Mouse (Mus musculus) midbrain, embryonic 13.5 days (tissue): ENCODE measurements around the gene Rexo1. TPM values are rescaled to one million over a fixed set of nuclear protein-coding genes. Genes with fewer than 3 reads are reported as not detected.

Experiments
- ATAC-seq: fragments of 200-750 bp; cut with Nextera tagmentation; 2 replicates; pipeline ENCODE4 v1.8.0; 2017; ENCODE audit warnings: mild to moderate bottlenecking, moderate TSS enrichment, moderate library complexity
- H3K27ac ChIP-seq: fragments of 300-500 bp; sonication (generic); 2 replicates; pipeline ENCODE4 v1.5.1; 2015; ENCODE audit warnings: inconsistent platforms, mild to moderate bottlenecking, moderate library complexity
- H3K27me3 ChIP-seq: fragments of 300-500 bp; sonication (generic); 2 replicates; pipeline ENCODE4 v1.6.1; 2015; ENCODE audit warnings: mild to moderate bottlenecking, inconsistent platforms
- H3K36me3 ChIP-seq: fragments of 300-500 bp; sonication (generic); 2 replicates; pipeline ENCODE4 v1.6.1; 2015; ENCODE audit warnings: mild to moderate bottlenecking, inconsistent platforms
- H3K4me1 ChIP-seq: fragments of 300-500 bp; sonication (generic); replicated peaks from 2 replicates; pipeline ENCODE4 v1.6.1; 2015; ENCODE audit warnings: inconsistent platforms
- H3K4me2 ChIP-seq: fragments of 300-500 bp; sonication (generic); replicated peaks from 2 replicates; pipeline ENCODE4 v1.6.1; 2015; ENCODE audit warnings: moderate library complexity, mild to moderate bottlenecking, inconsistent platforms
- H3K4me3 ChIP-seq: fragments of 300-500 bp; sonication (generic); replicated peaks from 2 replicates; pipeline ENCODE4 v1.5.1; 2015; ENCODE audit warnings: mild to moderate bottlenecking, inconsistent platforms
- H3K9ac ChIP-seq: fragments of 300-500 bp; sonication (generic); replicated peaks from 2 replicates; pipeline ENCODE4 v1.6.1; 2015; ENCODE audit warnings: mild to moderate bottlenecking, inconsistent platforms
- H3K9me3 ChIP-seq: fragments of 300-500 bp; sonication (generic); 2 replicates; pipeline ENCODE4 v1.6.1; 2016; ENCODE audit warnings: mild to moderate bottlenecking, inconsistent platforms
- WGBS: fragments of 180-500 bp; shearing (Covaris S2); methylation state at CpG from one replicate; pipeline ENCODE4 v1.1.7; 2015; 5-methylcytosine and 5-hydroxymethylcytosine counted together
- polyA plus RNA-seq: library from polyadenylated mRNA; unstranded; fragments of >200 nt; fragmentation: Nextera tagmentation; extraction: Ambion mirVana; gene quantifications from 2 replicates; pipeline ENCODE4 v1.2.1, GENCODE M21; 2015

The Rexo1 gene
- polyA plus RNA-seq, 1 experiment from 2014 or later, result 32.6 TPM

DNA sequence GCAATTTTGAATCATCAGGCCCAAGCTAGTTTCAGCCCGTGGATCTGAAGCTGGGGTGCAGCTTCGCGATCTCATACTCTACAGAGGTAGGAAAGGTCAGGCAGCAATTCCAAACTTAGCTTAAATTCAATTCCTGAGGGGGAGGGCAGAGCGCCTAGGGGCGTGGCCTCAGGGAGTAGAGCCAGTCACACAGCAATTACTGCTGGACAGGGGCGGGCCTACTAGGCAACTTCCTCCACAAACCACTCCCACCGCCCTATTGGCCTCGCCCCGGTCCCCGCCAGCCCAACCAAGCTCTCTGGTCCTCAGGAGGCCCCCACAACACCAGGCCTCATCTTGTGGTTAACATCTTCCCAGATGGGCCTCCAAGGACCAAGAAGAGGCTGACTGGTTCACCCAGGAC, 8.3 kb upstream of the Rexo1 start:
- no peaks in the 10 kb centered on the region for H3K9me3 ChIP-seq
- H3K27ac ChIP-seq, result no peak overlapping the region
- peaks cover 10% of the 10 kb centered on the region; the same call in 1 of the 2 replicates for H3K36me3 ChIP-seq
- no peak overlapping the region for H3K4me3 ChIP-seq
- ATAC-seq, result no peak
- no peaks in the 10 kb centered on the region for H3K27me3 ChIP-seq
- H3K9ac ChIP-seq, result no peak overlapping the region
- H3K4me1 ChIP-seq, result peaks cover 64% of the 10 kb centered on the region
- no peak overlapping the region for H3K4me2 ChIP-seq
- WGBS, result 39% methylated on average over 10 of the region's 10 CpGs

DNA sequence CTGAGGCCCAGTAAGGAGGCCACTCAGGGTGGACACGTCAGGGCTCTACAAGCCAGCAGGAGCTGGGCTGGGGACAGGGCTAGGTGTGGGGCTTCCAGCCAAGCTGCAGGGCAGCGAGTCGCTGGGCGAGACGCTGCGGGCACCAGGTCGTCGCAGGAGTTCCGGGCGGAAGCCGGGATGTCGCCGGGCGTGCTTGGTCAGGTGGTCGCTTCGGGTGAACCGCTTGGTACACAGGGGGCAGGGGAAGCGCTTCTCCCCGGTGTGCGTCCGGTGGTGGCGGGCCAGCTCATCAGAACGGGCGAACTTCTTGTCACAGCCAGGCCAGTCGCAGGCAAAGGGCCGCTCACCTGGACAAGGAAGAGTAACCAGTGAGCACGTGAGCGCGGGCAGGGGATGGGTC, 7.5 kb upstream of the Rexo1 start:
- H3K4me2 ChIP-seq, result no peak overlapping the region
- H3K9ac ChIP-seq, result no peak overlapping the region
- peaks cover 10% of the 10 kb centered on the region; the same call in 1 of the 2 replicates for H3K36me3 ChIP-seq
- no peaks in the 10 kb centered on the region for H3K9me3 ChIP-seq
- no peaks in the 10 kb centered on the region for H3K27me3 ChIP-seq
- H3K4me3 ChIP-seq, result no peak overlapping the region
- 96% methylated on average over 29 of the region's 29 CpGs for WGBS
- ATAC-seq, result no peak
- no peak overlapping the region for H3K27ac ChIP-seq
- peaks cover 56% of the 10 kb centered on the region for H3K4me1 ChIP-seq

- peak overlapping the region; percentile 85 for H3K27ac ChIP-seq
- H3K9ac ChIP-seq, result peak overlapping the region; percentile 50; the same call in 1 of the 2 replicates
- no peaks in the 10 kb centered on the region for H3K9me3 ChIP-seq
- 7% methylated on average over 17 of the region's 17 CpGs for WGBS
- H3K27me3 ChIP-seq, result no peaks in the 10 kb centered on the region
- H3K4me1 ChIP-seq, result peaks cover 52% of the 10 kb centered on the region
- peak overlapping the region; percentile 14 for H3K4me3 ChIP-seq
- peak overlapping the region; percentile 47 for H3K4me2 ChIP-seq
- peaks cover 10% of the 10 kb centered on the region; the same call in 1 of the 2 replicates for H3K36me3 ChIP-seq
- ATAC-seq, result peak; percentile 70
Observed at GRCm38 (mm10) chr10:80566375-80567092, 5.2 kb upstream of the Rexo1 start.

DNA sequence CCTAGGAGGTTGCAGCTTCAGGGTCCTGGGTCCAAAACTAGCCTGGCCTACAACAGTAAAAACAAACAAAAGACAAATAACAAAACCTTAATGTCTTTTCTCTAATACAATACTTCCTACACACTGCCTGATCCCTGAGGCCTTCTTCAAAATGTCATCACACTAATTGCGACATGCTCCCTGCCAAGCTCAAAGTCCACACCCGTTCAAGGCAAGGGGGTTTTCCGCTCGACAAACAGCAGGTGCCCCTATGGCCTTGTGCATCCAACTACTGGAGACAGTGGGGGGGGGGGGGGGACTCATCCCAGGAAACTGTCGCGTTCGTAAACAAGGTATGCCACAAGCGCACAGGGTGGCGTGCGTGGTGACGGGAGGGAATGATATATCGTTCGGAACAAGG, 739 bp downstream of the Rexo1 start:
- Histone ChIP-seq H3K4me2 (peak overlapping the region; percentile 94), H3K9me3 (no peaks in the 10 kb centered on the region), H3K9ac (peak overlapping the region; percentile 93), H3K36me3 (no peaks in the 10 kb centered on the region), H3K4me3 (peak overlapping the region; percentile 65), H3K4me1 (peaks cover 46% of the 10 kb centered on the region), H3K27ac (peak overlapping the region; percentile 91; the same call in 1 of the 2 replicates), H3K27me3 (no peaks in the 10 kb centered on the region)
- WGBS, result 1% methylated on average over 13 of the region's 13 CpGs
- ATAC-seq, result peak; percentile 3

- H3K27ac ChIP-seq, result no peak overlapping the region
- H3K4me1 ChIP-seq, result peaks cover 46% of the 10 kb centered on the region
- 0 out of 2 replicates have a peak overlapping the region, but pooled peaks have one; percentile 12 for H3K4me2 ChIP-seq
- no peak for ATAC-seq
- WGBS, result 95% methylated on average over 7 of the region's 7 CpGs
- no peak overlapping the region for H3K9ac ChIP-seq
- H3K9me3 ChIP-seq, result no peaks in the 10 kb centered on the region
- no peaks in the 10 kb centered on the region for H3K27me3 ChIP-seq
- H3K4me3 ChIP-seq, result no peak overlapping the region
- no peaks in the 10 kb centered on the region for H3K36me3 ChIP-seq
Observed at GRCm38 (mm10) chr10:80559431-80559830, 1.9 kb downstream of the Rexo1 start.

GRCm38 (mm10) chr10:80557346-80557965, 3.9 kb downstream of the Rexo1 start:
- no peak for ATAC-seq
- H3K9ac ChIP-seq, result peak overlapping the region; percentile 33; the same call in 1 of the 2 replicates
- no peak overlapping the region for H3K4me2 ChIP-seq

GRCm38 (mm10) chr10:80553997-80554396, 7.4 kb downstream of the Rexo1 start:
- H3K36me3 ChIP-seq, result peaks cover 19% of the 10 kb centered on the region
- no peak for ATAC-seq

More at GRCm38 (mm10) chr10:80557346-80557965, 3.9 kb downstream of the Rexo1 start:
- Histone ChIP-seq H3K27me3 (no peaks in the 10 kb centered on the region), H3K4me1 (peaks cover 40% of the 10 kb centered on the region), H3K9me3 (no peaks in the 10 kb centered on the region), H3K36me3 (no peaks in the 10 kb centered on the region), H3K27ac (no peak overlapping the region), H3K4me3 (no peak overlapping the region)
- 35% methylated on average over 5 of the region's 5 CpGs for WGBS

GRCm38 (mm10) chr10:80553575-80553974, 7.8 kb downstream of the Rexo1 start:
- no peak for ATAC-seq
- Histone ChIP-seq H3K9me3 (no peaks in the 10 kb centered on the region), H3K4me1 (peaks cover 20% of the 10 kb centered on the region), H3K4me3 (no peak overlapping the region), H3K27me3 (no peaks in the 10 kb centered on the region), H3K4me2 (no peak overlapping the region), H3K9ac (no peak overlapping the region), H3K27ac (no peak overlapping the region), H3K36me3 (peaks cover 23% of the 10 kb centered on the region)
- WGBS, result 89% methylated on average over 8 of the region's 8 CpGs

More at GRCm38 (mm10) chr10:80553997-80554396, 7.4 kb downstream of the Rexo1 start:
- H3K9ac ChIP-seq, result no peak overlapping the region
- H3K27me3 ChIP-seq, result no peaks in the 10 kb centered on the region
- H3K9me3 ChIP-seq, result no peaks in the 10 kb centered on the region
- no peak overlapping the region for H3K4me3 ChIP-seq
- H3K27ac ChIP-seq, result no peak overlapping the region
- peaks cover 19% of the 10 kb centered on the region for H3K4me1 ChIP-seq
- 85% methylated on average over 6 of the region's 6 CpGs for WGBS
- H3K4me2 ChIP-seq, result no peak overlapping the region

DNA sequence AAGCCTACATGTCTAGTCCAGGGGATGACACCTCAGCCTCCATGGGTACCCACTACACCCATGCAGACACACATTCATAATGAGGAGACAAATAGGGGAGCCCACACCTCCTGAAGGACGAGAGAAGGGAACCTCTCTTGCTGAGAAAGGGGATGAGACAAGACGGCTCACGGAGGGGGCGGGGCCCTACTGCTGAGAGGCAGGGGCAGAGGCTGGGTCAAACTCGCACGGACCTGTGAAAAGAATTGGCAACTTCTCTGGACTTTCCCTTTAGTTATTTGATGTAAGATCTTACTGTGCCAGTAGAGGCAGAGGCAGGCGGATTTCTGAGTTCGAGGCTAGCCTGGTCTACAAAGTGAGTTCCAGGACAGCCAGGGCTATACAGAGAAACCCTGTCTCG, 9.0 kb downstream of the Rexo1 start:
- WGBS, result 71% methylated on average over 9 of the region's 9 CpGs
- no peak for ATAC-seq
- no peak overlapping the region for H3K9ac ChIP-seq
- peaks cover 35% of the 10 kb centered on the region for H3K36me3 ChIP-seq
- H3K9me3 ChIP-seq, result no peaks in the 10 kb centered on the region
- peaks cover 10% of the 10 kb centered on the region for H3K4me1 ChIP-seq
- no peak overlapping the region for H3K27ac ChIP-seq
- no peak overlapping the region for H3K4me3 ChIP-seq
- H3K4me2 ChIP-seq, result no peak overlapping the region
- no peaks in the 10 kb centered on the region for H3K27me3 ChIP-seq

GRCm38 (mm10) chr10:80549279-80549678, 12.1 kb downstream of the Rexo1 start:
- H3K9me3 ChIP-seq, result no peaks in the 10 kb centered on the region
- H3K27me3 ChIP-seq, result no peaks in the 10 kb centered on the region
- no peak overlapping the region for H3K27ac ChIP-seq
- H3K4me1 ChIP-seq, result peaks cover 5% of the 10 kb centered on the region; the same call in 1 of the 2 replicates
- no peak overlapping the region for H3K9ac ChIP-seq
- no peak overlapping the region for H3K4me3 ChIP-seq
- no peak overlapping the region for H3K4me2 ChIP-seq
- ATAC-seq, result no peak
- peaks cover 66% of the 10 kb centered on the region for H3K36me3 ChIP-seq
- WGBS, result 89% methylated on average over 21 of the region's 21 CpGs

- Histone ChIP-seq H3K36me3 (peaks cover 74% of the 10 kb centered on the region), H3K4me3 (no peak overlapping the region), H3K4me2 (no peak overlapping the region), H3K9ac (no peak overlapping the region), H3K27me3 (no peaks in the 10 kb centered on the region), H3K27ac (no peak overlapping the region), H3K9me3 (no peaks in the 10 kb centered on the region), H3K4me1 (peaks cover 5% of the 10 kb centered on the region; the same call in 1 of the 2 replicates)
- whole genome bisulfite sequencing, result 76% methylated on average over 10 of the region's 10 CpGs
- peak; percentile 75 for ATAC-seq
Observed at GRCm38 (mm10) chr10:80548428-80549006, 12.8 kb downstream of the Rexo1 start.

DNA sequence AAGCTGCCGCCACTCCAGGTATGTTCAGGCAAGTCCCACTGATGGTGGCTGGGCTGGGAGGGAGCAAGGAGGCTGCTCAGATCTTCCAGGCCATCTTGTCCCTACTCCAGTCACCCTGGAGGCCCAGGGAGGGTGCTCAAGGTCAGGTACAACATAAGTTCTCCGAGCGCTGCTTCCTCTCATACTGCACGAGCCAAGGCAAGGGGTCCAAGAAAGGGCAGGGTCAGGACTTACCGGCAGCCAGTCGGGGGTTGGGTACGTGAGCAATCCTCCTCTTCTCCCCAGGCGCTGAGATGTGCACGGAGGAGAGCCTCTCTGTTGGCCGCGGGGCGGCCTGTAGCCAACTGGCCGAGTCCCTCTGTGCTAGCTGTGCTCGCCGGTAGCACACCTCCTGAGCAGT, 13.8 kb downstream of the Rexo1 start:
- no peak overlapping the region for H3K27ac ChIP-seq
- peaks cover 5% of the 10 kb centered on the region; the same call in 1 of the 2 replicates for H3K4me1 ChIP-seq
- H3K4me2 ChIP-seq, result no peak overlapping the region
- peaks cover 84% of the 10 kb centered on the region for H3K36me3 ChIP-seq
- H3K27me3 ChIP-seq, result no peaks in the 10 kb centered on the region
- H3K9me3 ChIP-seq, result no peaks in the 10 kb centered on the region
- WGBS, result 93% methylated on average over 15 of the region's 15 CpGs
- ATAC-seq, result no peak
- no peak overlapping the region for H3K4me3 ChIP-seq
- H3K9ac ChIP-seq, result no peak overlapping the region
